Mouse (Mus musculus) CD8-positive naive resting alpha-beta T cell, adult 2 months (primary cell): ENCODE measurements around the gene Pdxk.
"Not testable (repeated sequence)": the region's sequence is repeated elsewhere in the genome, so short reads cannot be mapped to it uniquely, and the experiment has no call there.

Experiments used
- DNase-seq, 2 experiments: peaks; one replicate each; pipeline ENCODE4 v3.0.0; 2022; ENCODE audit warnings: low read depth in 2 of 2, low spot score in 2 of 2

Pdxk gene

DNA sequence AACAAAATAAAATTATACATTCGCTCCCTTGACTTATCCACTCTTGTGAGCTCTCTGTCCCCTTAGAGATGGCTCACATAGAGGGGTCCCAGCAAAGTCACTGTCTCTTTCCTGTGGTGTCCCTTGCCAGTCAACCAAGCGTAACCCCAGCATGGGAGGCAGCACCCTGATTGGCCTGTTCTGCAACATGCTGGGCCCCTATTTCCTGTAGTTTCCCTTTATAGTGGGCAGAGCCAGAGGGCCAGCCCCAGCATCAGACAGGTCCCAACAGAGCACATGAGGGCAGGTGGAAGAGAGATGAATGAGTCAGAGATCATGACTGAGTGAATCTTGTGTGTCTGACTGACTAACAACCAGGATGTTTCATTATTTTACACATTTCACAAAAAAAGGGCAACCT lies 43.8 kb downstream of the Pdxk start:
- no peak for DNase-seq

DNA sequence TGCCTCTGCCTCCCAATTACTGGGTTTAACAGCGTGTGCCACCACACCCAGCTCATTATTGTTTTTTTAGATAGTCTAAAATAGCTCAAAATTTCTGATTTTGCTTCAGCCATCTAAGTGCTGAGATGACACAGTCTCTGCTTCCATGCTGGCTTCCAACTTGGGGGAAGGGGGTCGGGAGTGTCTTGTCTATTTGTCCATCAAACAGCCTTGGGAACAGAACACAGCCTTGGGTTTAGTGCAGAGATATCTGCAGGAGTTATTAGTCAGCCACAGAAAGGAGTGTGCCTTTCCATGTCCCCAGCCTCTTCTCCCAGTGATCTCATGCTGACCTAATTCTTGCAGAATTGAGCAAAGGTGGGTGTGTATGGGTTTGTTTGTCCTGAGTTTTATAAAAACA lies 46.0 kb downstream of the Pdxk start:
- DNase-seq = no peak

DNA sequence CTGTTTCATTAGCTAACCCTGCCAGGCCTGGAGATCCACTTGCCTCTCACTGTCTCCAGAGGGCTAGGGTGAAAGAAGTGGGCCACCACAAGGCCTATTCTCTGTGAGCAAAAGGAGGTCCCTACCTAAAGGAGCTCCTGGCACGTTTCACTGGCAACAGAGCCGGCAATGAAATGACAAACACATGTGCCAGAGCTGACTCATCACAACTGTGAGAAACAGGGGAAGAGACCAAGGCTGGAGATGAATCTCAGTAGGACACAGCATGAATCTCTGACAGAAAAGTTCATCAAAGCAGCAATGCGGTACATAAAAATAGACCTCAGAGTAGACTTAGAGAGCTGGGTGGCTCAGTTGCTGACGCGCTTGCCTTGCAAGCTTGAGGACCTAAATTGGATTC lies 46.9 kb downstream of the Pdxk start:
- no peak for DNase-seq

DNA sequence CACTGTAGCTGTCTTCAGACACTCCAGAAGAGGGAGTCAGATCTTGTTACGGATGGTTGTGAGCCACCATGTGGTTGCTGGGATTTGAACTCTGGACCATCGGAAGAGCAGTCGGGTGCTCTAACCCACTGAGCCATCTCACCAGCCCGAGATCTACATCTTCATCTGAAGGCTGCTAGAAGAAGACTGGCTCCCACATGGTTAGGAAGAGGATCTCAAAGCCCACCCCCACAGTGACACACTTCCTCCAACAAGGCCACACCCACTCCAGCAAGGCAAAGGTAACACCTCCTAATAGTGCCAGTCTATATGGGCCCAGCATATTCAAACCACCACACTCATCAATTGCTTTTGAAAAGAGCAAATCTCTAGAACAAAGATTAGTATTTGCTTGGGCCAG lies 49.8 kb downstream of the Pdxk start:
- not testable (repeated sequence) for DNase-seq

DNA sequence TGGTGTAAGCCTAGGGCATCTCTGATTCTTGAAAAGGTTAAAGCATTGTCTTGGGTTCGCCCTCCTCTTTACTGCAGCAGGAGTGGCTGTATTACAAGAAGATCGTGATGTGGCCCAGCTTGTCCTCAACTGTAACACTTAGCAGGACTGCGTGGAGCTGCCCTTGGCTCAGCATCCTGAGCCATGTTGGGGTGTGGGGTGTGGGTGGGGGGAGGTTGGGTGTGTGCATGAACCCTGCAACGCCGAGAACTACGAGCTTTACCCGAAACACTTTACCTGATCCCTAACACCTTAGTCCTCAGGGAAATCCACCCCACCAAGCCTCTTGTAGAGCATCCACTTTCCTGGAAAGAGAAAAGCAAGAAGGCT lies 51.6 kb downstream of the Pdxk start:
- DNase-seq = no peak

DNA sequence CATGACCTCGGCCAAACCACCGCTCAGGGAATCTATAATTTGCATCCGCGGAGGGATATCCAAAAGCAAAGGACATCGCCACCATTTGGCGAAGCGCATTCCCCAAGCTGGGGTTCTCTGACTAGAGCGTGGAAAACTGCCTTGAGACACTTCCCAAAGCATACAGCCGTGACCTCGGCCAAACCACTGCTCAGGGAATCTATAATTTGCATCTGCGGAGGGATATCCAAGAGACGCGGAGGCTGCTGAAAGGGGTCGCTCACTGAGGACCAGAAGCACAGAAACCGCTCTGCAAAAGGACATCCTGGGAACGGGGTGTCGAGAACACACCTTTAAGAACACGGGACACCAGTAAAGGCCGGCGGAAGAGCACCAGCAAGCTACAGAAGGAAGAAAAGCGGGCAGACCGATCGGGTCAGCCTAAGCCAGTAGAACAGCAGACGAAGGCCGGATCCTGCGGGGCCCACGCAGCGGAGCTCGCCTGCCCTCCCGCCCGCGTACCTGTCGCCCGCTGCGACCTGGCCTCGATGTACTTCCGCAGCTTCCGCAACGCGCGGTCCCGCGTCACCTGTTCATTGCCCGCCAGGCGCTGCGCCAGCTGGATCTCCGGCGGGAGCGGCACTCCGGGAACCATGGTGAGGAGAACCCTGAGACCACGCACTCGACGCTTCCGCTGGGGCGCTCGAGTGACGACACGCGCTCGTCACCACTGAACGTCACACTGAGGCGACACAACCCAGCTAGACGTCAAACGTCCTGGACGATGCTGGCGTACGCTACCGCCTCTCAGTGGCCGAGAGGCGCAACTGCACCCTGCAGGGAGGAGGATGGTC lies 52.2 kb downstream of the Pdxk start, which contains the start of gene Rrp1:
TSS of gene Rrp1 (minus strand) at position 725 of the 833 bp plus-strand sequence.
- DNase-seq = peak; percentile 96 to 98

DNA sequence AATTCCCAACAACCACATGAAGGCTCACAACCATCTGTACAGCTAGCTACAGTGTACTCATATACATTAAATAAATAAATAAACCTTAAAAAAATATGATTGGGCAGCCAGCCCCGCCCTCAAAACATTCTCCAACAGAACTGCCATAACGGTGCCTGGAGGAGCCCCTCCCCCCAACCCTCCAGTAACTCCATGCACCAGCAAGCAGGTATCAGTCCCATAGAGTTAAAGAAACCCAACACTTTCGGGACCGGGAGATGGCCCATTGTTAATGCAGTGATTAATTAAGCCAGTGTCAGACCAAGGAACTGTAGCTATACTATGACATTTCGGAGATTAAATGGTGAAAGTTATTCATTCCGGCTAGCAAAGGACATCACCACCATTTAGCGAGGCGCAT lies 52.9 kb downstream of the Pdxk start:
- DNase-seq = no peak

DNA sequence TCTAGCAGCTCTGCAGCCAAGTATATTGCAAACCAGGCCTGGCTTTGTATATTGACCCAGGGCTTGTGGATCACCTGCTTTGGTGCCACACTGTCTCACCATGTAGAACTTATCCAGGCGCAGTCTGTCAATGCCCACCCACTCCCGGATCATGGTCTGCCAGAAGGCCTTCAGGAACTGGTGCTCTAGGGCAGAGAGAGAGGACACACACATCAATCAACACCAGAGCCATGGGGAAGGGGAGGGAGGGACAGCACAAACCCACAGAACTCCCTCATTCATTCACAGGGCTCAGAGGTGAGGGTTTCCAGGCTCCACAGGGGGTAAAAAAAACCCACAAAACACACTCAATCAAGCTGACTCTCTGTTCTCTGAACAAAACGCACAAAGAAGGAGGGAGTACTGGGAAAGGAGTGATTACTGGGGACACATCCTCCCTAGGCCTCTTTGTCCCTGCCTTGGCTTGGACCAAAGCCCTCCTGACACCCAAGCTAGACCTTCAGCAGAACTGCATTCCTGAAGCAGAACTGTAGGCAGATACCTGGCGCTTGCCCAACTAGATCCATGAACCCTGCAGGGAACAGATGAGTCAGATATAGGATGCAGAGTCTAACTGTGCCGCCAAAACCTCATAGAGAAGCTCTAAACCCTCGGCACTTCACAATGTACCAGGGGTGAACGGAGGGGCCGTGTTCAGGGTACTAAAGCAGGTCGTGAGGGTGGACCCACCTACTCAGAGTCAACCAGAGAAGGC lies 55.6 kb downstream of the Pdxk start:
- DNase-seq = no peak

DNA sequence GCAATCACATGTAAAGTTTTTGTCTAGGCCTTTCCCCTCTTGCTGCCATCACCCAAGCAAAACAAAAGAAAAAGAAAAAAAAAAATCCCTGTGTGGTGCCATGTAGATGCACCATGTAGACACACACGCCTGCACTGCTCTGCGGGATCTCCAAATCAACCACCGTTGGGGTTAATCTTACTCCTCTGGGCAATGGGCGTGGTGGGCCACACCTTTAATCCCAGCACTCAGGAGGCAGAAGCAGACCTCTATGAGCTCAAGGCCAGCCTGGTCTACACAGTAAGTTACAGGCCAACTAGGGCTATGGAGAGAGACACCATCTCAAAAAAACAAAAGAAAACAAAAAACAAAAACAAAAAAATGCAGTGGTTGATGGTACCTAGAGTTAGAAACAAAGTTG lies 57.6 kb downstream of the Pdxk start:
- DNase-seq = no peak

DNA sequence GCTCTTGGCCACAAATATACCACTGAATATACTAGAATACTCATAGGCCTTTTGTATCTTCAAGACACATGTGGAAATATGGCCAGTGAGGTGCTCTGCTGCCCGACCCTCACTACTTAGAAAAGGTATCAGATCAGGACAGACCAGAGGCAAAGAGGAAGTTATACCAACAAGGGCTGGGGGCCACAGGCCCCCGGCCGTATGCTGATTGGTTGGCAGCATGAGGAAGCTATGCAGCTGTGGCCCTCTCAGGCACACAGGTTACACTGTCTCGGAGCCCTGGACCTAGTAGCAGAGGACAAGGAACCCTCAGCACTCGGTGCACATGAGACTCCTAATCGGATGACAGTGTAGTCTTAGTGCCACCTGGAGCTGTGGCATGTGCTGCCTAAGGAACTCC lies 58.6 kb downstream of the Pdxk start:
- DNase-seq = no peak

DNA sequence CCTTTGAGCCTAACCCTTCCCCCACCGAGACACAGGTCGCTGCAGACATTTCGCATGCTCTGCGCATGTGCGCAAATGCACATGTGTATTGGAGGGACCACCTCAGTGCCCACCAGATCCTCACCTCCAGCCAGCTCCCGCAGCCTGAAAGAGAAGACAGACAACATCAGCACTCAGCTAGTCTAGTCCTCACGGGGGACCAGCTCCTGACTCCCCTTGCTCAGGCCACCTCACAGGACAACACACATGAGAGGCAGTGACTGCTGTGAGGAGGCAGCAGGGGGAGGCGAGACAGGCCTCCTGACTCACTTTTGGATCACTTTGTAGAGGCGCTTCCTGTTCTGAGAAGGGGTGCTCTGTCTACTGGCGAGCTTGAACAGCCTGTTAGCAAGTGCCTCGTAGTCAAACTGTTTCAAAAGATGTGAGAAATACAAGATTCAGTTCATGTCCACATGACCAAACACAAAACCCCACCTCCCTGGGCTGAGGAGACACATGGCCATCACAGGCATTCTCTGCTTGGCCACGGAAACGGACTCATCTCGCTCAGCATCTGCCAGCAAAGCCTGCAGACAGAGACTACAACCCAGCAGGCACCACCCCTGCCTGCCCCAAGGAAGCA lies 62.4 kb downstream of the Pdxk start:
- DNase-seq = no peak

DNA sequence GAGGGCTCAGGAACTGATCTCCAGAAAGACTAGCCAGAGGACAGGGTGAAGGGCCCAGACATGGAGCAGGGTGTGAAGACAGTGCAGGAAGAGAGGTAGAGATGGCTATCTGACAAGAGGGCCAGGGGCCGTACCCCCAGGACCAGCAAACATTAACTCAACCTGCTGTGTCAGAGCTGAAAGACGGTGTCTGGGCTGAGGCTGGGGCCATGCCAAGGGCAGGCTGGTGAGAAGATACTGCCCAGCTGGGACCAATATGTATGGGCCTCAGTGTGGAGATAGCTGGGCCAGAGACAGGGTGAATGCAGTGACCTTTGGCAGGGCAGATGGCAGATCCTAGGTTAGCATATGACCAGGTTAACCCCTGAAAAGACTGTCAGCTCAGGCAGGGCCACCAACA lies 63.6 kb downstream of the Pdxk start:
- no peak for DNase-seq

DNA sequence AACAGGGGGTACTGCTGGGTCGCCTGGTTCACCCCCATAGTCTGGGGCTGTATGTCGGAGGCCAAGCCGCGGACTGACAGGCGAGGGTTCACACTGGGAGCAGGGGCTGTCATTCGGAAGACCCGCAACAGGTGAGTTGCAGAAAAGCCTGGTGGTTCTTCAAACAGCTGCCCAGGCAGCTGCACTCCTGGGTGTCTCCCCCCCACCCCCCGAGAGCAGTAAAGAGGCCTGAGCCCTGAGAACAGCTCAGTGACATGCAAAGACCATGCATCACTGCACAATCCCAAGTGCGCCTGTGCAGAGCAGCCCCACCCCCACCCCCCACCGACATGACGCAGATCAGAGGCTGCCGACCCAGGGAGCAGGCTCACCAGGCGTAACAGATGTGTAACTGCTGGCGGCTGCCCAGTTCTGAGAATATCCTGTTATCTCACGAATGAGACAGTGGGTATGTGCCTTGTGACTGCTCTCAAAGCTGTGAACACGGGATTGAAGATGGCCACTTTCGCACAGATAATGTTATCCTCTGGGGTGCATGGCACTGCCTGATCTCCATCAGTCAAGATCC lies 65.6 kb downstream of the Pdxk start:
- DNase-seq = peak in 1 of 2 experiments; percentile 15

DNA sequence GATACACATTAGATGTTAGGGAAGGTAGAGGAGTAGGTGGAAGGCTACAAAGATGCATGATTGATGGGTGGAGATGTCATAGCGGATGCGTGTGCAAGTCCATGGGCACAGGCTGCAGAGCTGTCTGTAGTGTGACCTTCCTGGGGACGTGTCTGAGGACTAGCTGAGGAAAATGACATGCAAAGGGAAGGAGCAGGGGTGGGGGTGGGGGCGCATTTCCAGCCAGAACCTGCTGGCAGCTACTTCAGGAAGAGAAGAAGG lies 68.2 kb downstream of the Pdxk start:
- DNase-seq = no peak

DNA sequence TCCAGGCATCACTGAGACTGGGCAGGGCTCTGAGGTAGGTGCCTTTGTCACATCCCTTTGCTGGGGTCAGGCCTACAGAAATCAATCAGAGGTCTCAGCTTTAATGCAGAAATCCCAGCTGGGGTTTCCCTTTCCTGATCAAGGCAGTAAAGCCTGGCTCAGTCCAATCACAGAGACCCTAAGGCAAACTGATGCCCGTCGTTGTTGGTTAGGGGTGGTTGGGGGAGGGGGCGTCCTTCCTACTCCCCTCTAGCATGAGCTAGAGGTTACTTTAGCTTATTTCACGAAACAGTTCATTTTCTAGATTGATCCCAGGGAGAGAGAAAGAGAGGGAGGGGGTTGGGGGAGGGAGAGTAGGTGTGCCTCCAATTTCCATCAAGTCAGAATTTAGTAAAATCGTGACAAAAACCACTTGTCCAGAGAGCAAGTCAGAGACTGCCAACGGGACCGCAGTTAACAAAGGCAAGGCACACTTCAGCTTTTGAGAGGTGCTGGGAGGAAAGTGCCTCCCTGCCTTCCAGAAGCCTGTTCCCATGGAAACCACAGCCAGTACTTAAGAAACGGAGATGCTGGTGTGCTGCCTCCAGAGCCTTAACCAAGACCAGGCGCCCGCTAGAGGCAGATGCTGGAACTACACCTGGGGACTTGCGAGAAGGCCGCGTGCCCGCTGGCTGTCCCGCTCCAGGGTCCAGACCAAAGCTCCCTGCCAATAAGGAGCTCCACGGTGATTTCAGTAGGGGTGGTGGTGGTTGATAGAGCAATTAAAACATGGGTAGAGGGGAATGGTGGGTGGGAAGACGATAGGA lies 68.8 kb downstream of the Pdxk start:
- DNase-seq = peak; percentile 88 to 92

DNA sequence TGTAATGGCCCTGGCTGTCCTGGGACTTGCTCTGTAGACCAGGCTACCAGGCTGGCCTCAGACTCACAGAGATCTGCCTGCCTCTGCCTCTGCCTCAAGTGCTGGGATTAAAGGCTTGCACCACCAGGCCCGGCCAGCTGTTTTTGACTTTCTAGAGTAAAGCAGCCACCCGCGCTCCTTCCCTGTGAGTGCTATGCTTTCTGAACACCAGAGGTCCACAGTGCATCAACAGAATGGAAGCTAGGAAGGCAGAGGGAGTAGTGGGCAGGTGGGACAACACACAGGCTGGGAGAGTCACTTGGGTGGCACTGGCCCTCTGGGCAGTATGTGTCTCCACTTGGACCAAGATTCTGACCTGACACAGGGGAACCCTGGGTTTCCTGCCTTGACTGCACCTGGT lies 69.4 kb downstream of the Pdxk start:
- DNase-seq = no peak

DNA sequence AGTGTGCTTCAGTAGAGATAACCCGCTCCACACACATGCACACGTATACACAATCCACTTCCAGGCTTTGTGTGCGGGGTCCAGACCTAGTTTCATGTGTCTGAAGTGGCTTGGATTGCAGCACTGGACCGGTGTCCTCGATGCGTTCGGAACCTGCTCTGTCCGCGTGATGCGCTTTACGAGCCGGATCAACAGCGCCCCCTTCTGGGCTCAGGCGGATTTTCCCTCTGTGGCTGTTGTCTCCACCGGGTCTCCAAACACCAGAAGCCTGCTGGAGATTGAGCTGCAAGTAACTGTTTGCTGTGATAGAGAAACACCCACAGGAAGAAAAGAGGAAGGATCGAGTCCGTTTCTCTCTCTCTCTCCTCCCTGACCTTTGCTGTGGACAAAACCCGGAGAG lies 72.7 kb downstream of the Pdxk start:
- peak; percentile 77 to 80 for DNase-seq

DNA sequence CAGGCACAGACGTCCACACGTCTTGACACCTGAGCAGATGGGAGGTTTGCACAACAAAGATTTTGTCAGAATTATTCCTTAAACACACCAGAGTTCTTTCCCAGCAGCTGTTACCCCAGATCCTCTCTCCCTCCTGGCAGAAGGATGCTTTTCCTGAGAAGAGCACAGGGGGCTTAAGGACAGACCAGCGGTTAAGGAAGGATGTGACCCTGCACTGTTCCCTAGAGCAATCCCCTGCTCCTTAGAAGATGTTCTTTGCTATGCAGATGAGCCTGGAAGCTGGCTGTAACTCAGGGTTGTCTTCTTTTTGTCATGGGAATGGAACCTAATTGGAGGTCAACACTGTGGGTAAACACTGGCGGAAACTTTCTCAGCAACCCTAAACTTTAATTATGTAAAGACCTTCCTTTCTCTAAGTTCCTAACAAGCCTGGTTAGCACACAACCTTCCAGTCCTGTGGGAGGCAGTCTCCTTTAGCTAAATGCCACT lies 73.7 kb downstream of the Pdxk start:
- no peak for DNase-seq

DNA sequence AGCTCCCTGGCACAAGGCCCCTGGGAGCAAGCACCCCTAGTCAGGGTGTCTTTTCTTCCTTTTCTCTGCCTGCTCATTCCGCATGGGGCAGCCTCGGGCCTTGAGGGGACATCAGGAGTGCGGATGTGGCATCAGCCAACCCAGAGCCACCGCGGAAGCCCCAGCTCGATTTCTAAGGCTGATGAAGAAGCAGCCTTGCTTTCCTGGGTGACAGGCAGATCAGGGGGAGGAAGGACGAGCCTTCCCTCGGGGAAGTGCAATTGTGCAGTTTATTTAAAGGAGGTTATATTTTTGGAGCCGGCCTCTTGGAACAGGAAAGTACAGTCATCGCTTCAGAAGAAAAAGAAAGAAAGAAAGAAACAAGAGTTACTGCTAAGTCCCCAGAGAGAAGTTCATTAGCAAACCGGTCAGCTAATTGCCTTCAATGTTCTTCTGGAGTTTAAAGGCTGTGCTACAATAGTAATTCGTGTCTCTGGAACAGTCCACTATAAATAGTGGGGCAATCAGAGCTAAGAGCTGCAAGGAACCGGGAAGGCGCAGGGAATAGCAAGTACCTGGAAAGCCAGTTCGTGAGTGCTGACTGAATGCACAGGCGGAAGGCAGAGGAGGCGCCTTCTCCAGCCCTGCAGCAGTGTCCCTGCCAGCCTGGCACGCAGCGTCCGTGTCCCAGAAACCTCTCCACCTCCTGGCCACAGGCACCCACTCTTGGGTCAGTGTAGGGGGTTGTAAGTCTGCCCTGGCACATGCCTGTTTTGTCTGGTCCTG lies 76.4 kb downstream of the Pdxk start:
- DNase-seq = no peak
